Mouse (Mus musculus): ENCODE measurements around the gene Pstk.

DNA sequence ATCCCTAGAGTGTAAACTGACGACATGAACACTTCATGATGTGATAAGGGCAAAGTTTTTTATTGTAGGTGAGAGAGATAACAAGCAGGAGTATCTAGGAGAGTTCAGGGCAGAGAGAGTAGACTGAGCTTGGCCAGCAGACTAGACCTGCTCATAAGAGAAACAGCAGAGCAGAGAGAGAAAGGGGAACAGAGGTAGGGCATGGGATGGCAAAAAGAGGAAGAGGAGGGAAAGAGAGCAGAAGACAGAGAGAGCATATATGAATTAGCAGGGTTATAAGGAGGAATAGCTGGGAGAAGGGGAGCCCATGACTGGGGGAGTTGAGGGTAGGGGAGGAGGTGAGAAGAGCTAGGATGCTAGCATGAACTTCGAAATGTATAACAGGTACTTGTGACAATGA lies 39.3 kb upstream of the Pstk start:
- TF ChIP-seq POLR2A (IDR thresholded peaks at IDR 0.05; ENCODE audit: borderline replicate concordance, insufficient read depth, low read length) (no peak), CTCF (IDR thresholded peaks at IDR 0.05; ENCODE audit: borderline replicate concordance, insufficient read depth, low read depth, low read length) (no peak)
